Mouse (Mus musculus): ENCODE results near the gene Dnph1. TPM values are rescaled to one million over a fixed set of nuclear protein-coding genes. Genes with fewer than 3 reads are reported as not detected.
A peak's percentile ranks its signal among the peaks of the same experiment; 100 is the strongest.

The Dnph1 gene
- polyA plus RNA-seq, 1 experiment from 2014 or later, result 53.1 TPM

DNA sequence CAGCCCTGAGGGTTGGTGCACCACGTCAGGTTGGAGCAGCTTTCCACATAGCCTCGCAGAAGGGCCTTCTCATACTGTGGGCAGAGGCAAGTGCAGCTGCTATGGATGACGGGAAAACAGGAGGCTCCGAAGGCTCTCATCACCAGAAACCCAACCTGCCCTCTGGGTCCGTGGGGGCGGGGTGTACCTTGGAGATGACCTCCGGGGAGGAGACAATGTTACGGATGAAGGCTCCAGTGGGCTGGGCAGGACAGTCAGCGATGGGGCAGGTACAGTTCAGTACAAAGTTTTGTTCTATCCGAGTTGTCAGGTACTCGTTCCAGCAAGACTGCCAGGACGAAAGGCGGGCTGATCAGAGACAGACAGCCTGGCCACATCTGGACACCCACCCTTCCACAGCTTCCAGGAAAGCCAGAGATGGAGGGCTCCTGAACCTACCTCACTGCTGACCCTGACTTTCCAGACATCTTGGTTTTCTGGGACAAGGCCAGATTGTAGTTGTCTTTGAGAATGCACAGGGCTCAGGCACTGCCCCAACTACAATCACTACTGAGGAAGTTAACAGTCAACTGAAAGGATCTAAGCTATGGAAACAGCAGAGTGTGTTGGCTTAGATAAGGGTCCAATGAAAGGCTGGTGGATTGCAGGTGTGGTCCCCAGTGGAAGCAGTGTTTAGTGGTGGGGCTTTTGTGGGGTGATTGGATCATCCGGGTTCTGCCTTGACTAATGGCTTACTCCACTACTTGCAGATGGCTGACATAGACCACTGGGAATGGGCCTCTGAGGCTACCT lies 7.5 kb downstream of the Dnph1 start:
- 0 out of 2 replicates have a peak overlapping the region, but pooled peaks have one; percentile 4 for H3K9ac ChIP-seq (replicated peaks)
- no peak overlapping the region for H3K27ac ChIP-seq (replicated peaks)
- no peak for ATAC-seq (ENCODE audit: low FRiP score, low read depth)
- no peaks in the 10 kb centered on the region; the same call in 1 of the 2 replicates for H3K27me3 ChIP-seq
- H3K9me3 ChIP-seq, result no peaks in the 10 kb centered on the region
- WGBS, result 83% methylated on average over 14 of the region's 14 CpGs
- H3K4me3 ChIP-seq, result no peak overlapping the region
- no peaks in the 10 kb centered on the region for H3K4me1 ChIP-seq
- H3K36me3 ChIP-seq, result peaks cover 36% of the 10 kb centered on the region
- H3K4me2 ChIP-seq (replicated peaks), result no peak overlapping the region

GRCm38 (mm10) chr17:46505617-46506016 lies 9.1 kb downstream of the Dnph1 start:
- WGBS, result 88% methylated on average over 3 of the region's 3 CpGs
- Histone ChIP-seq H3K4me2 (replicated peaks) (no peak overlapping the region), H3K36me3 (peaks cover 22% of the 10 kb centered on the region; the same call in 1 of the 2 replicates)

DNA sequence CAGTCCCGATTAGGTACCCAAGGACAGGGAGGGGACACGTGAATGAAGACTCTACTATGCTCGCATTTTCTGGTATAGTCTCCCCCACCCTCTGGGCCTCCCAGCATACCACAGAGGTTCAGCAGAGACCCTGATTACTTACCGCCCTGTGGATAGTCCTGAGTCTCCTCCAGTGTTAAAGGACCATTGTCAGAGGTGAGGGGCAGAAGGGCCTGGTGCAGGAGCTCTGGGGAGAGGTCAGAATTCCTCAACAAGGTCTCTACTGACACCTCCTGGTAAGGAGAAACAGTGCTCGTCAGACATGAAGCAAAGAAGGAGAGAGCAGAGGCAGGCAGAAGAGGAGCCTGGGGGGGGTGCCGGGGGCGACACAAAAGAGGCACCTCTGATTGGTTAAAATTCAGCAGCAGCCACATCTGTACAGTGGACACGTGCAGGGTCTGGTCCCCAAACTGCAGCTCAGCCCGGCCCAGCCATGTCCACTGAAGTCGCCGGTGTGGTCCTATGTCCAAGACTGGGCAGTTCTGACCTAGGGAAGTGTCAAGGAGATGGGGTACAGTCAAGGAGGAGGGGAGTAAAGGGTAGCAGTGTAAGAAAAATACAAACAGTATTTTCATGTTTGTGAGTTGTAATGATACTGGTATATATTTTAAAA lies 14.7 kb downstream of the Dnph1 start:
- peak; percentile 72 for ATAC-seq (ENCODE audit: low FRiP score, low read depth)
- Histone ChIP-seq H3K27me3 (no peaks in the 10 kb centered on the region), H3K4me3 (no peak overlapping the region), H3K36me3 (no peaks in the 10 kb centered on the region), H3K27ac (replicated peaks) (no peak overlapping the region), H3K9me3 (no peaks in the 10 kb centered on the region), H3K4me2 (replicated peaks) (no peak overlapping the region), H3K4me1 (no peaks in the 10 kb centered on the region), H3K9ac (replicated peaks) (0 out of 2 replicates have a peak overlapping the region, but pooled peaks have one; percentile 8)
- 49% methylated on average over 11 of the region's 11 CpGs for WGBS

More at GRCm38 (mm10) chr17:46505617-46506016, 9.1 kb downstream of the Dnph1 start:
- Histone ChIP-seq H3K27me3 (no peaks in the 10 kb centered on the region; the same call in 1 of the 2 replicates), H3K9ac (replicated peaks) (no peak overlapping the region), H3K27ac (replicated peaks) (no peak overlapping the region), H3K4me1 (no peaks in the 10 kb centered on the region), H3K9me3 (no peaks in the 10 kb centered on the region), H3K4me3 (no peak overlapping the region)
- ATAC-seq (ENCODE audit: low FRiP score, low read depth), result no peak

DNA sequence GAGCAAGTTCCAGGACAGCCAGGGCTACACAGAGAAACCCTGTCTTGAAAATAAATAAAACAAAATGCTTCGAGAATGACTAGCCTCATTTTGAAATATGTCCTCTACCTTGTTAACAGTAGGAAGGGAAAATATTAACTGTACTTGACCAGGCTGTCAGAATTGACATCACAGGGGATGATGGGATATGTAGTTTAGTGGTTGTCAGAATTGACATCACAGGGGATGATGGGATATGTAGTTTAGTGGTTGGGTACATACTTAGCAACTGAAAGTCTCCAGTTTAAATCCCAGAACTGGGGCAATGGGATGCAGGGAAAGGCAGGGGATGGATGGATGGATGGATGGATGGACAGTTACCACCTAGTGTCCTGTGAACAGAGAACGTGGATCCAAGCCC lies 16.8 kb downstream of the Dnph1 start:
- 72% methylated on average over 2 of the region's 2 CpGs for WGBS

GRCm38 (mm10) chr17:46519971-46520370 lies 23.5 kb downstream of the Dnph1 start:
- H3K4me3 ChIP-seq, result no peak overlapping the region
- peak overlapping the region; percentile 23; the same call in 1 of the 2 replicates for H3K4me2 ChIP-seq (replicated peaks)
- H3K36me3 ChIP-seq, result no peaks in the 10 kb centered on the region
- ATAC-seq (ENCODE audit: low FRiP score, low read depth), result no peak
- no peaks in the 10 kb centered on the region for H3K9me3 ChIP-seq
- H3K27me3 ChIP-seq, result peaks cover 45% of the 10 kb centered on the region
- peak overlapping the region; percentile 8; the same call in 1 of the 2 replicates for H3K27ac ChIP-seq (replicated peaks)
- no peaks in the 10 kb centered on the region for H3K4me1 ChIP-seq
- WGBS, result 54% methylated on average over 10 of the region's 10 CpGs
- H3K9ac ChIP-seq (replicated peaks), result no peak overlapping the region

More for the DNA sequence above, 16.8 kb downstream of the Dnph1 start:
- Histone ChIP-seq H3K4me1 (no peaks in the 10 kb centered on the region), H3K9ac (replicated peaks) (no peak overlapping the region), H3K36me3 (no peaks in the 10 kb centered on the region), H3K9me3 (no peaks in the 10 kb centered on the region), H3K27ac (replicated peaks) (no peak overlapping the region), H3K4me2 (replicated peaks) (no peak overlapping the region), H3K27me3 (no peaks in the 10 kb centered on the region), H3K4me3 (no peak overlapping the region)
- no peak for ATAC-seq (ENCODE audit: low FRiP score, low read depth)

DNA sequence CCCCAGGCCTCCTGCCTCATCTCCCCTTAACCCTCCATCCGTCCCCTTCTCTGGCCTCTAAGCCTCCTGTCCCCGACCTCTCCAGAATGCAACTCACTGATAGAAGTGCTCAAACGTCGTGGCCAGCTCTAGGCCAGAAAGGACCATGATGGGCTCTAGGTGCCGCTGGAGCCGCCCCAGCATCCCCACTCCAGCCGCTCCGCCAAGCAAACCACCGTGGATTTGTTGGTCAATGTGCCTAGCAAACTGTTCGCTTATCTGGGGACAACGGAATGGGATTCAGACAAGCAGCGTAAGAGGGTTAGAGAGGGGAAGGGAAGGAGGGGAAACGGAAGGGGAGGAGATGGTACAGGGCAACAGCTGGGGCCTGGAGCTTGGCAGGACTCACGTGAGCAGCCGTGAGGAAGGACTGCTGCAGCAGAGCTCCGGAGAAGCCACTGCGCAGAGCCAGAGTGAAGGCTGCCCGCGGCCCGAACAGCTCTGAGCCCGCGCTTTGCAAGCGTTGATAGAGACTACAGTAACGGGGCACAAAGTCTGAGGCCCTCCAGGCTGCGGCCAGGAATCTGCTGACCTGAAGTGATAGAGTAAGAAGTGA lies 24.0 kb downstream of the Dnph1 start:
- 50% methylated on average over 25 of the region's 25 CpGs for WGBS
- no peaks in the 10 kb centered on the region for H3K9me3 ChIP-seq
- H3K4me1 ChIP-seq, result no peaks in the 10 kb centered on the region
- H3K4me2 ChIP-seq (replicated peaks), result peak overlapping the region; percentile 23; the same call in 1 of the 2 replicates
- no peaks in the 10 kb centered on the region for H3K36me3 ChIP-seq
- peaks cover 47% of the 10 kb centered on the region for H3K27me3 ChIP-seq
- no peak for ATAC-seq (ENCODE audit: low FRiP score, low read depth)
- H3K27ac ChIP-seq (replicated peaks), result peak overlapping the region; percentile 8; the same call in 1 of the 2 replicates
- no peak overlapping the region for H3K4me3 ChIP-seq
- H3K9ac ChIP-seq (replicated peaks), result 0 out of 2 replicates have a peak overlapping the region, but pooled peaks have one; percentile 1

DNA sequence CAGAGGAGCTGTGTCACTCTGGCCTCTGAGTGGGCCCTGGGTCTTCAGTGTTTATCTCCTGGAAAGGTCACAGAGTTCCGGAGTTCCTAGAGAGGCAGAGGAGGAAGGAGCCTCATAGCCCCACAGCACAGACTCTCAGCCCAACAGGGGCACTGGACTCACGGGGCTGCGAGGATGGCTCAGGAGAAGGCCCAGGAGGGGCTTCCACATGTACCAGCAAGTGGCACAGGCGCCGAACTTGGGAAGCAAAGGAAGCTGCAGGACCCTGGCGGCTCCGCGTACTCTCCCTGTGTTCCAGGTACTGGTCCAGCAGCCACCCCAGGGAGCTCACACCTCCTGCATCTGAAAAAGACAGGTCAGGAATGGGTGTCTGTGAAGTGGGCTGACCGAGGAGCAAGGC lies 24.7 kb downstream of the Dnph1 start:
- H3K9ac ChIP-seq (replicated peaks), result 0 out of 2 replicates have a peak overlapping the region, but pooled peaks have one; percentile 1
- peaks cover 47% of the 10 kb centered on the region for H3K27me3 ChIP-seq
- no peak for ATAC-seq (ENCODE audit: low FRiP score, low read depth)
- no peaks in the 10 kb centered on the region for H3K9me3 ChIP-seq
- no peaks in the 10 kb centered on the region for H3K4me1 ChIP-seq
- WGBS, result 83% methylated on average over 9 of the region's 9 CpGs
- no peak overlapping the region for H3K27ac ChIP-seq (replicated peaks)
- H3K36me3 ChIP-seq, result peaks cover 3% of the 10 kb centered on the region; the same call in 1 of the 2 replicates
- H3K4me3 ChIP-seq, result no peak overlapping the region
- 0 out of 2 replicates have a peak overlapping the region, but pooled peaks have one; percentile 23 for H3K4me2 ChIP-seq (replicated peaks)

- no peak overlapping the region for H3K4me3 ChIP-seq
- no peak overlapping the region for H3K9ac ChIP-seq (replicated peaks)
- H3K4me2 ChIP-seq (replicated peaks), result no peak overlapping the region
- H3K27ac ChIP-seq (replicated peaks), result no peak overlapping the region
- no peaks in the 10 kb centered on the region for H3K9me3 ChIP-seq
- no peak for ATAC-seq (ENCODE audit: low FRiP score, low read depth)
- peaks cover 47% of the 10 kb centered on the region for H3K27me3 ChIP-seq
- peaks cover 6% of the 10 kb centered on the region; the same call in 1 of the 2 replicates for H3K36me3 ChIP-seq
- no peaks in the 10 kb centered on the region for H3K4me1 ChIP-seq
- WGBS, result 33% methylated on average over 24 of the region's 24 CpGs
Measured at GRCm38 (mm10) chr17:46521963-46522668, 25.6 kb downstream of the Dnph1 start.

GRCm38 (mm10) chr17:46525065-46525464 lies 28.6 kb downstream of the Dnph1 start:
- 89% methylated on average over 10 of the region's 10 CpGs for WGBS
- peaks cover 15% of the 10 kb centered on the region for H3K36me3 ChIP-seq
- no peaks in the 10 kb centered on the region for H3K9me3 ChIP-seq
- no peak for ATAC-seq (ENCODE audit: low FRiP score, low read depth)
- no peak overlapping the region for H3K4me3 ChIP-seq
- H3K9ac ChIP-seq (replicated peaks), result no peak overlapping the region
- H3K27ac ChIP-seq (replicated peaks), result no peak overlapping the region
- no peak overlapping the region for H3K4me2 ChIP-seq (replicated peaks)
- H3K27me3 ChIP-seq, result peaks cover 40% of the 10 kb centered on the region
- no peaks in the 10 kb centered on the region for H3K4me1 ChIP-seq

- Histone ChIP-seq H3K9ac (replicated peaks) (no peak overlapping the region), H3K4me1 (no peaks in the 10 kb centered on the region), H3K27me3 (peaks cover 33% of the 10 kb centered on the region), H3K4me3 (no peak overlapping the region), H3K4me2 (replicated peaks) (no peak overlapping the region), H3K27ac (replicated peaks) (0 out of 2 replicates have a peak overlapping the region, but pooled peaks have one; percentile 21), H3K9me3 (no peaks in the 10 kb centered on the region), H3K36me3 (peaks cover 15% of the 10 kb centered on the region)
- peak; percentile 49 for ATAC-seq (ENCODE audit: low FRiP score, low read depth)
- 38% methylated on average over 12 of the region's 12 CpGs for WGBS
Measured at GRCm38 (mm10) chr17:46525579-46526307, 29.2 kb downstream of the Dnph1 start.

- ATAC-seq (ENCODE audit: low FRiP score, low read depth), result no peak
- WGBS, result 89% methylated on average over 12 of the region's 12 CpGs
- Histone ChIP-seq H3K27ac (replicated peaks) (no peak overlapping the region), H3K36me3 (peaks cover 36% of the 10 kb centered on the region), H3K9ac (replicated peaks) (no peak overlapping the region), H3K4me1 (peaks cover 26% of the 10 kb centered on the region), H3K4me2 (replicated peaks) (no peak overlapping the region), H3K27me3 (peaks cover 27% of the 10 kb centered on the region), H3K4me3 (no peak overlapping the region), H3K9me3 (no peaks in the 10 kb centered on the region)
Measured at GRCm38 (mm10) chr17:46543661-46544060, 47.1 kb downstream of the Dnph1 start.

Data from midbrain, embryonic 12.5 days (tissue).